Mouse (Mus musculus) 416B (cell line): ENCODE results near the gene Gm9944.

ENCODE experiments used
- DNase-seq: peaks from one replicate; pipeline ENCODE4 v3.0.0; 2011; ENCODE audit warnings: low read depth

Gene Gm9944

DNA sequence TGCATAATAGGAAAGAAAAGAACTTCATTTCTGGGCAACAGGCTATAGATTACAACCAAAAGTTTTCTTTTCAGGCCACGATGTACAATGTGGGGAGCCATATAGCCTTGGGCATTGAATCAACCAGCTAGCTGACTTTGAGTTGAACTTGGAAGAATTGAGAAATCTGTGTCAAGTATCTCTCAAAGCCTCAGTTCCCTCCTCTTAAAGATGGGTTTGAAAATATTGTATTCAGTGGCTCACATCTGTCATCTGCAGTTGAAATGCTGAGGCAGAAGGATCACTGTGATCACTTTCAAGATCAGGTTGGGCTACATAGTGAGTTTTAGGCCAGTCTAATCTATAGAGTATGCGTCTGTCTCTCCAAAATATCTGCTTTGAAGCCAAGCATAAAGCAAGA is at the start of gene Gm9944:
Gm9944 (minus strand) TSS at position 101 of the 400 bp plus-strand sequence.
- DNase-seq = no peak

GRCm38 (mm10) chr4:144493331-144493730 is 40.2 kb upstream of the Gm9944 start:
- DNase-seq = no peak

DNA sequence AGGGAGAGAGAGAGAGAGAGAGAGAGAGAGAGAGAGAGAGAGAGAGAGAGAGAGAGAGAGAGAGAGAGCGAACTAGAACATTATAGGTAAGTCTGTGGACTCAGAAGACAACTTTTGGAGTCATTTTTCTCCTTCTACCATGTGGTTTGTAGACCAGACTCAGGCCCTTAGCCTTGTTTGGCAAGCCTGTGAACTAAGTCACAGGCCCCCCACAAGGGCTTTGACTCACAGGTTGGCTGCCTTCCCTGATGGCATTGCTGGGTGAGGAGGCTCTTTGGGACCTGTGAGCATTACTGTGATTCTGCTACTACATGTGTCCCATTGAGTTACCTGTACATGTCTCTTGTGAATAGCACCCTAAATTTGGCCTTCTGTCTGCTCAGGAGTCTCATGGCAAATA is 15.0 kb upstream of the Gm9944 start:
- no peak for DNase-seq

DNA sequence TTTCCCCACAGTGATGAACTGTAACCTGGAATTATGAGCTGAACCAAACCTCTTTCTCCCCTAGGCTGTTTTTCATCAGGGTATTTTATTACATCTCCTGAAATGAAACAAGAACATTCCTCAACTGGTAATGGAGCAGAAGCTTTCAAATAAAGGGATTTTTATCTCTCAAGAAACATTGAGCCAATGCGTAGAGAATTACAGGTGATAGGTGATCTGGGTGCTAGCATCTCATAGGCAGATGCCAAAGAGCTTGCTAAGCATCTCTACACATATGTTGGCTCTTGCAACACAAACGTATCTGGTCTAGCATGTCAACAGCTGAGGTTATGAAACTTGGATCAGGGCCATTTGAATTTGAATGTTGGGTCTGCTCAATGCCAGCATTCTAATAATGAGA is 12.1 kb upstream of the Gm9944 start:
- DNase-seq = no peak

DNA sequence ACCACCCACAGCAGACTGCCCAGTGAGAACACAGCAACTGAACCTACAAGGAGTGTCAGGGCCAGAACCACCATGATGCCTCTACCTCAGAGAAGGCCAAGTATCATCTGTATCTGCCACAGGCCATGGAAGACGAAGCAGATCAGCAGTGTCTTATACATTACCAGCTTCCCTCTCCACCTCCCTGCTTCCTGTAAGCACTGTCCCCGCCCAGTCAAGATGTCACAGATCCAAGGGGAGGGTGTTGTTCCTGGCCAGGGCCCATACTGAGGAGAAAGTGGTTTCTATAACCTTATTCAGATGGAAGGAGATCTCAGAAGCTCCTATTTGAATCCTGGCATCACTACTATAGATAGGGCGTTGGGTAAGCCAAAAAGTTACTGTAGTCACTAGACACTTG is 10.5 kb upstream of the Gm9944 start, which contains the start of gene Aadacl3:
Aadacl3 (minus strand) TSS at position 101 of the 400 bp plus-strand sequence.
- DNase-seq = no peak

DNA sequence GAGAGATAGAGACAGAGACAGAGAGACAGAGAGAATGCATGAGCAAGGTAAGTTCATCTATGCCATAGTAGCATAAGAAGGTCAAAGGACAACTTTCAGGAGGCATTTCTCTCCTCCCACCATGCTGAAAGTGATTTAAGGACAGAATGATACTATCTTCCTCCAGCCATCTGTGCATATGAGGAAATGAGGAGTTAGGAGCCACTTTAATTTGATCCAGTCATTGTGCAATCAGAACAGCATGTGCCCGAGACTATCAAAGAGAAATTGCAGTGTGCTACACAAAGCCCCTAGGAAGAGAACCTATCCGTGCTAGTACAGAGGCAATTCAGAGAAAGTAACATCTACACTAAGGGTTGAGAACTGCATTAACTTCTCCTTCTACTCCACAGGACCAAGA is 4.6 kb downstream of the Gm9944 start:
- DNase-seq = peak; percentile 1

DNA sequence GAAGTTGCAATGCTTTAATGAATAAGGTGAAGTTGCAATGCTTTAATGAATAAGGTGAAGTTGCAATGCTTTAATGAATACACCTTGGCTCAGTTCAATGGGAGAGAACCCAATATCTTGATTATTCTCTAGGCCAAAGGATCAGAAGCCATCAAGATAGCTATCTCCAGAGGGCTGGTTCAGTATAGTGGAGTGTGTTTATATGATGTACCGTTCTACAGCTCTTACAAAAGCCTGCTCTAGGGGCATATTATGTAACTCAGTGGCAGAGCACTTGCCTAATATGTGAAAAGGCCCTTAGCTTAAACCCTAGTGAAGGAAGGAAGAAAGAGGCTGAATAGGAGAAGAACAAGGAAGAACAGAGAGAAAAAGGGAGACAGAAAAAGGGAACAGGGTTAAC is 11.5 kb downstream of the Gm9944 start:
- no peak for DNase-seq

DNA sequence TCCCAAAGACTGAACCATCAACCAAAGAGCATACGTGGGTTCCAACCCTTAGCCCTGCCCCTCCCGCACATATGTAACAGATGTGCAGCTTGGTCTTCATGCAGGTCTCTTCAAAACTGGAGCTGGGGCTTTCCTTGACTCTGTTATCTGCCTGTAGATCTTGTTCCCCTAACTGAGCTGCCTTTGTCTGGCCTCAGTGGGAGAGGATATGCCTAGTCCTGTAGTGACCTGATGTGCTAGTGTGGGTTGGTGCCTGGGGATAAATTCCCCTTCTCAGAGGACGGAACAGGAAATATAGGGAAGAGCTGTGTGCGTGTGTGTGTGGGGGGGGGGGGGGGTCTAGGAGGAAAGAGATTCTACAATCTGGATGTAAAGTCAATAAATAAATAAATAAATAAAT is 12.0 kb downstream of the Gm9944 start:
- no peak for DNase-seq

GRCm38 (mm10) chr4:144438672-144439071 is 14.4 kb downstream of the Gm9944 start, which contains the start of gene 1700012P22Rik:
TSS of gene 1700012P22Rik (minus strand) at chr4:144438772.
- DNase-seq = no peak

DNA sequence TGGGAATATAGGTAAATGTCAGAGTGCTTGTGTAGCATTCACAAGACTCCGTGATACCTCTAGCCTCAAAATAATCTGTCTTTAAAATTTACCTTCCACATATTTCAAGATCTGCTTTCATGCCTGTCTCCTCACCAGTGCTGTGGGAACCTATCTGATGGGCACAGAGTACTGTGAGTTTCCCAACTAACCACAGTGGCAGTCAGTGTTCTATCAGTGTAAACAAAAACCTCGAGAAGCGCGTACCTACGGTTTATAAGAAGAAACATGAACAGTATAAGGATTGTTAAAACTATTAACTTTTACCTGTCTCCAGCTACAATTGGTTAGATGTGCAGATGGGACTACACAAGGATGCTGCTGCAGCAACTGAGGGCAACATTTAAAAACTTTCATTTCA is 19.9 kb downstream of the Gm9944 start:
- no peak for DNase-seq

GRCm38 (mm10) chr4:144430723-144431122 is 22.4 kb downstream of the Gm9944 start:
- no peak for DNase-seq

- peak; percentile 51 for DNase-seq
These were observed 24.2 kb downstream of the Gm9944 start for GRCm38 (mm10) chr4:144428868-144429267.

DNA sequence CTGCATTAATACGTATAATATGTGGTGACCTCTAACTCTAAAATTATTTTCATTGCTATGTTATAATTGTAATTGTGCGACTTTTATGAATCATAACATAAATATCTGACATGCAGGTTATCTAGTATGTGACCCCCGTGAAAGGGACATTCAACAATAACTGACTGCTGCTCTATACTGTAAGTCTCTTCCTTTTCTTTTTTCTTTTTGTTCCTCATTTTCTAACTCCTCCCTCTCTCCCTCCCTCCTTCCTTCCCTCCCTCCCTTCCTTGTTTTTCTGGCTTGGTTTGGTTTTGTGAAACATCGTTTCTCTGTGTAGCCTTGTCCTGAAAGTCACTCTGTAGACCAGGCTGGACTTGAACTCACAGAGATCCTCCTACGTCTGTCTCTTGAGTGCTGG is 28.5 kb downstream of the Gm9944 start:
- DNase-seq = no peak

DNA sequence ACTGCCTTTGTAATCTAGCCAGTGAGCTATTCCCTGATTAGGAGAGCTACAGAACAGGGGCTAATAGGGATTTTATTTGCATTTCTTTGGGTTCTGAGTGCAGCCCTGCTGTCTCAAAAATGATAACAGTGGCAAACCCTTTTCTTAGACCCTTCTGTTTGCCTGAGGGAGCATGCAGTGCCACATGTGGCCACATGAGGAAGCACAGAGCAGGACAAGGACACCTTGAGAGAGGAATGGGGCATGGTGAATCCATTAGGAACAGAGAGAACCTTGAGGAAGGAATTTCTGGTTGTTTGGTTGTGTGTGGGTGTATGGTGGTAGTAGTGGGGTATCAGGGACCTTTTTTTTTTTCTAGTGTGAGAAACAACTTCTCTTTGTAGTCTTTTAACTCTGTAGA is 32.5 kb downstream of the Gm9944 start:
- DNase-seq = no peak

GRCm38 (mm10) chr4:144408290-144408689 is 44.8 kb downstream of the Gm9944 start, which contains the start of gene Pramef12:
TSS of gene Pramef12 (minus strand) at chr4:144408464.
- no peak for DNase-seq

DNA sequence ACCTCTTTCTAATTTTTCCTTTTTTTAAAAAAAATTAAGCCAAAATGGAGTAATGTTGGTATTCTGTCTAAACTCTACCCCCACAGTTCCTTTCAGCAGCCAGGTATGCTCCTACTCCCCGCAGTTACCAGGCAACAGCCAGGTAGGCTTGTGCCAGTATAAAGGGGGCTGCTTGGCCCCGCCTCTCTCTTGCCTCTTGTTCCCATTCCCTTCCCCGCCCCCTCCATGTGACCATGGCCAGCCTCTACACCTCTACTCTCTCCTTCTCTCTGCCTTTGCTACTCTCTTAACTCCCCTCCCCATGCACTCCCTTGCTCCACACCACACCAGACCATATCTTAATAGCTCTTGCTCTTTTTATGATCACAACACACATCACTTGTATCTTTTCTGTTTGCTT is 46.9 kb downstream of the Gm9944 start:
- DNase-seq = no peak

GRCm38 (mm10) chr4:144404456-144405086 is 48.5 kb downstream of the Gm9944 start:
- DNase-seq = no peak
